Mouse (Mus musculus): ENCODE measurements at regions not wholly inside any gene's neighbourhood (a gene's known extent, or its start where the extent isn't known, plus 50 kb on each side); places are given as distances from the start of the nearest gene placed in this dataset.

GRCm38 (mm10) chr5:6179466-6179865 is 430.3 kb upstream of the Steap1 start:
- peak; percentile 3 to 9 for DNase-seq (ENCODE audit: low spot score in 2 of 2)

- DNase-seq (ENCODE audit: low spot score in 2 of 2), result no peak
Measured at GRCm38 (mm10) chr5:6167983-6168382, 418.9 kb upstream of the Steap1 start.

- no peak for DNase-seq (ENCODE audit: low spot score in 2 of 2)
Measured at GRCm38 (mm10) chr5:6167576-6167975, 418.4 kb upstream of the Steap1 start.

Data from left cerebral cortex, adult 9 months (tissue).